Mouse (Mus musculus) cortical plate, adult 2 months (tissue): ENCODE measurements around the gene Celf1.
A peak's percentile ranks its signal among the peaks of the same experiment; 100 is the strongest.

ENCODE experiments used
- CTCF ChIP-seq: fragments of 200-500 bp; IDR thresholded peaks from 2 replicates; pipeline ENCODE4 v1.5.1; 2011; ENCODE audit warnings: mild to moderate bottlenecking, control low read depth, low read length; ENCODE audit not compliant: insufficient read depth; ENCODE audit errors: extremely low read depth
- POLR2A ChIP-seq: fragments of 200-500 bp; IDR thresholded peaks from 2 replicates; pipeline ENCODE4 v1.6.1; 2011; ENCODE audit warnings: mild to moderate bottlenecking, low read length, control low read depth; ENCODE audit not compliant: insufficient read depth; ENCODE audit errors: extremely low read depth

- TF ChIP-seq CTCF (peak; percentile 87), POLR2A (no peak; the same call in 1 of the 2 replicates)
Observed at GRCm38 (mm10) chr2:91060544-91061355, 120.6 kb downstream of the Celf1 start.
